Mouse (Mus musculus): ENCODE data around the gene Tarsl2.

Gene Tarsl2

GRCm38 (mm10) chr7:65644643-65645351, at the start of gene Tarsl2:
Gene Tarsl2 (plus strand): TSS chr7:65644898.
- DNase-seq (ENCODE audit: low spot score in 2 of 2): peak; percentile 99

GRCm38 (mm10) chr7:65606124-65606523, 38.6 kb upstream of the Tarsl2 start:
- no peak for DNase-seq (ENCODE audit: low spot score in 2 of 2)

DNA sequence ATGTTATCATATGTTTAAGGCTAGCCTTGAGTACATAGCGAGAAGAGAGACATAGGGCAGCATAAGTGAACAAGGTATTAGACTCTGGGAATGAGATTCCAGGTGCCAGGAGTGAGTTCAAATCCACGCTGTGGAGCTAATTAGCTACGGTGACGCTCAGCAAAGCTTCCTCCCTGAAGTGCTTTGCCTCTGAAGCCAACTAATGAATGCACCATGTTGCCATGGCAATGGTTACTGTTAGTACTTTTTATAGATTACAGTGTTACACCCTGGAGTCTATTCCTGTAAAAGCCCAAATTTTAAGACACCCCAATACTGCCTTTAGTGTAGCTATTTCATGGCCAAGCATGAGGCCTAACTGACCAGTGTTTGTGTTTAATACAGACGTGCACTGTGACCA, 37.7 kb upstream of the Tarsl2 start:
- DNase-seq (ENCODE audit: low spot score in 2 of 2): no peak

DNA sequence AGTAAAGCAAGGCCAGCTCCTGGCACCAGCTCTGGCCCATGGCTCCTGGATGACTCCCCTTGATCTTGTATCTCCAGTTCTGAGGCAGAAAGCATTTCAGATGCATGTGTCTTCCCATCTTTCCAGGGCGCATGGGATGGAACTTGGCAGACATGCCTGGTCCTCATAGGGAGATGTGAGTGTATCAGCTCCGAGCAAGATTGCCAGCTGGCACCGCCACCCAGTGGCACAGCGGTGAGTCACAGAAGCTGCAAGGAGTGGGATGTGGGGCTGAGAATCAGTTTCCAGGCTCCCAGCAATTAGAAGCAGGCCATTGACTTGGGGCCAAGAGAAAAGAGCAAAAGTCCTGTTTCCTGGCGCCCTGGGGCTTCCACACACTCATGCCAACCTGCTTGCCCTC, 34.5 kb upstream of the Tarsl2 start:
- DNase-seq (ENCODE audit: low spot score in 2 of 2): no peak

DNA sequence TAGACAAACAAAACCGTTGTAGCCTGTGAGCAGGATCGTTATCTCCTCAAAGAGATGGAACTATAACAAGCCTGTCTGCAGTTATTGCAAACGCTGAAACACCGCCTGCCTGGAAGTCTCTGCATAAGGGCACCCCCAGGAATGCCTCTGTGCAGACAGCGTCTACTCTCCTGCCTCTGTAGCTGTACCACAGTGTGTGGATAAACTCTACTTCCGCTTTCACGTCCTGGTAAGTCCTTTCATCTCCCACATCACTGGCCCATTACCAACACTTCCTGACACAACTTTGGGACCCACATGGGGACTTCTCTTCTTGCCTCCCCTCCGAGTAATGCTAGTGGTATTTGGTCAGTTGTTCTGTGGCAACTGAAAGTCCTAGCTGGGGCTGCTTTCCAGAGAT, 34.0 kb upstream of the Tarsl2 start:
- no peak for DNase-seq (ENCODE audit: low spot score in 2 of 2)

- DNase-seq (ENCODE audit: low spot score in 2 of 2): no peak
Measured at GRCm38 (mm10) chr7:65611298-65611697, 33.4 kb upstream of the Tarsl2 start.

GRCm38 (mm10) chr7:65613723-65614122, 31.0 kb upstream of the Tarsl2 start:
- DNase-seq (ENCODE audit: low spot score in 2 of 2): no peak

DNA sequence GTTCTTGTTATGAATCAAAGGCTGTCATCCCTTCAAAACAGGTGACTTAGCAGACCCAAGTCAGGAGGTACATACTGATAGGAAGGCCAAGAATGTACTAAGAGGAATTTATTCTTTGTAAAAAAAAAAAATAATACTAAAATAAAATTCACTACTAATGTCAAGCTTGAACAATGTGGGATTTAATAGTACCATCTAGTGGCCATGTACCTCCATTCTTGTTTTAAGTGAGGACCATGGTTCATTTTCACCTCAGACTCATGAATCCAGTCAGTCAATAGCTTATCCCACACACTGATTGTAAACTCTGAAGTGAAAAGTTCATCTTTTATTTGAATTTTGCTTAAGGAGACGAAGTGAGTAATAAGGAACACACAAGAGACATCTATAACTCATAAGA, 25.9 kb upstream of the Tarsl2 start:
- no peak for DNase-seq (ENCODE audit: low spot score in 2 of 2)

DNA sequence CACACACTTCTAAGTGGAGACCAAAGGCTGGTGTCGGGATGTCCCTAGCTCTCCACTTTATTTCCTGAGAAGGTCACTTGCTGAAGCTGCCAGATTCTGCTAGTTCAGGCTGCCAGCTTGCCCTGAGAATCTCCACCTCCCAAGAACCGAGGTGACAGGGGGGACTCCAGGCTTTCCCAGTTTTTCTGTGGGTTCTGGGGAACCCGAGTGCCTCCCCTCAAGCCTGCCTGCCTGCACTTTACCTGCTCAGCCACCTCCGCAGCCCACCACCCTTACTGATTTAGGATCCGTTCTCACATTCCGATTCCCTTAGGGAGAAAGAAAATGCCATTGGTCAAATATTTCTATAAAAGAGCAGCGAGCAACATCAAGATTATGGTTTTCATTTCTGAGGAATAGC, 24.0 kb upstream of the Tarsl2 start:
- DNase-seq (ENCODE audit: low spot score in 2 of 2): no peak

DNA sequence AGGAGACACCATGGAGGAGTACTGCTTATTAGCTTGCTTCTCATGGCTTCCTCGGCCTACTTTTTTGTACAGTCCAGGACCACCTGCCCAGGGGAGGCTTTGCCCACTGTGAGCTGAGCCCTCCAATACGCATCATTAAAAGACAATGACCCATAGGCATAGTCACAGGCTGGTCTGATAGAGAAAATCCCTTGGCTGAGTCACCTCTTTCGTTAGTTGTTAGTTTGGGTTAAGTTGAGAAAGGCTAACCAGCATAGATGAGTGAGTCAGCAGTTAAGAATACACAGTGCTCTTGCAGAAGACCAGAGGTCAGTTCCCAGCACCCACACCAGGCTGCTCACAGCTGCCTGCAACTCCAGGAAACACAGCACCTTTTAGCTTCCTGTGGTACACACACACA, 21.4 kb upstream of the Tarsl2 start:
- no peak for DNase-seq (ENCODE audit: low spot score in 2 of 2)

DNA sequence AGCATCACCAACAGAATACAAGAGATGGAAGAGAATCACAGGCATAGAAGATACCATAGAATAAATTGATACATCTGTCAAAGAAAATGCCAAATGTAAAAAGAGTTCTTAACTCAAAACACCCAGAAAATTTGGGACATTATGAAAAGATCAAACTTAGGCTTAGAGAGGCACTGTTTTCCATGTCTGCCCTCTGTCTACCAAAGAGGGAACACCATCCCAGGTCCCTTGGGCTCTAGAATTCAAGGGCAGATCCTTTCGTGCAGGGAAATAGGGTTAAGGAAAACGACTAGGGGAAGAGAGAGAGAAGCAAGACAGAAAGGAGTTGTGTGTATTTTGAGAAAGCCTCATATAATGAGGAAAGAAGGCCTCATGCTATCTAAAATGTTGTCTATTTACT, 19.2 kb upstream of the Tarsl2 start:
- no peak for DNase-seq (ENCODE audit: low spot score in 2 of 2)

- DNase-seq (ENCODE audit: low spot score in 2 of 2): no peak
Measured at GRCm38 (mm10) chr7:65629846-65630245, 14.9 kb upstream of the Tarsl2 start.

- no peak for DNase-seq (ENCODE audit: low spot score in 2 of 2)
Measured at GRCm38 (mm10) chr7:65630661-65631060, 14.0 kb upstream of the Tarsl2 start.

GRCm38 (mm10) chr7:65635831-65636230, 8.9 kb upstream of the Tarsl2 start:
- no peak for DNase-seq (ENCODE audit: low spot score in 2 of 2)

DNA sequence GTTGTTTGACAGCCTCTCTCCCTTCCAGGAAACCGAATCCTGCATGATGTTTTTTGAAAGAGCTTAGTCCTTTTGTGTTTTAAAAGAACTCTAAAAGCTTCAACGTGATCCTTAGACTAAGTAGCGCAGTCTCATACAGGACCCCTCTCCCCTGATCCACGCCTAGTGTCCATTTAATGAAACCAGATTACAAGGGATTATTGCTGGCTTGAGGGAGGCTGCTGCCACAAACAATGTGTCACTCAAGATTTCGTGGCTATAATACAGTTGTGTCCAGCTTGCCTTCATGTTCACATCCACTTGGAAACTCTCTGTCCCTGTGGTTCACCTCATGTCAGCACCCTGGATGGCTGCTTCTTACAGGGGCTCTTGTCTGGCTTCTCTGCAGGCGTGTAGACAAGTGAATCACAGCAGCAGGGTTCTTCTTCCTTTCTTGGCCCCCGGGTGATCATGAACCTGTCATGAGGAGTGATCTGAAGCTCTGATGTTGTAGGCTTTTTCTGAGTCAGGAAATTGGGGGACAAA, 8.3 kb upstream of the Tarsl2 start:
- no peak for DNase-seq (ENCODE audit: low spot score in 2 of 2)

GRCm38 (mm10) chr7:65638170-65638770, 6.4 kb upstream of the Tarsl2 start:
- no peak for DNase-seq (ENCODE audit: low spot score in 2 of 2)

DNA sequence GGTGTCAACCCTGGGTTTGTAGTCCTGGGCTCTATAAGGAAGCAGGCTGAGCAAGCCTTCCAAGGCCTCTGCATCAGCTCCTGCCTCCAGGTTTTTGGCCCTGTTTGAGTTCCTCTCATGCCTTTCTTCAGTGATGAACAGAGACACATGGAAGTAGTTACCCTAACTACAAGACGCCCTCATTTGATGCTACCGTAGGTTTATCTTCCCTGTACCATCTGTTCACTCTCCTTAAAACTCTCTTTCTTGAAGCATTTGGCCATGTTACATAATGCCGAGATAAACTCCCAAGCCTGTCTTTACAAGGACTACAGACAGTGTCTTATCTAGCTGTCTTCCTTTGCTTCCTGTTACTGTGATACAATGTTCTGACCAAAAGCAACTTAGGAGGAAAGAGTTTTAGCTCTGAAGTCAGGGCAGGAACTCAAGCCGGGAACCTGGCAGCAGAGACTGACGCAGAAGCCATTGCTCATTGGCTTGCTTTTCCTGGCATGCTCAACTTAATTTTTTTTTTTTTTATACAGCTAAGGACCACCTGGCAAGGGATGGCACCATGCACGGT, 4.8 kb upstream of the Tarsl2 start:
- peak in 1 of 2 experiments; percentile 18 for DNase-seq (ENCODE audit: low spot score in 2 of 2)

DNA sequence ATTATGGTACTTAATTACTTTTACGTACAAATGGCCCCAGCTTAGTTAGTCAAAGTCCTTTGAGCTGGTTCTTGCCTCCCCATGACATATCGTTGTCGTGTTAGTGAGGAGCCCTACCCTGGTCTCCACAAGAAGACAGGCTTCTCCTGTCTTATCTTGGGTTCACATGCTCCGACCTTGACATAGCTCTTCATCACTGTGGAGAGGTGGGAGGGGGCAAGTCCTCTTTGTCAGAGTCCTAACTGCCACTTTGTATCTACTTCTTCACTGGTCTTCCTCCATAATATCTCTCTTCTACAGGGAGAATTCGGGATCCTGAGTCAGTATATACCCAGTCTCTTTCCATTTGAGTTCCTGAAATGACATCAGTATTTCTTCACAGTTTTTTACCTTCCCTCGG, 4.0 kb upstream of the Tarsl2 start:
- DNase-seq (ENCODE audit: low spot score in 2 of 2): peak in 1 of 2 experiments; percentile 32

GRCm38 (mm10) chr7:65642371-65643304, 2.1 kb upstream of the Tarsl2 start:
- DNase-seq (ENCODE audit: low spot score in 2 of 2): no peak

GRCm38 (mm10) chr7:65643861-65644421, 757 bp upstream of the Tarsl2 start:
- DNase-seq (ENCODE audit: low spot score in 2 of 2): no peak

GRCm38 (mm10) chr7:65645996-65646395, 1.3 kb downstream of the Tarsl2 start:
- no peak for DNase-seq (ENCODE audit: low spot score in 2 of 2)

- no peak for DNase-seq (ENCODE audit: low spot score in 2 of 2)
Measured at GRCm38 (mm10) chr7:65650662-65651061, 6.0 kb downstream of the Tarsl2 start.
